ENCODE assay signal across 8 mouse cellular contexts in genomic region chr10:79703541-79703940, GRCm38 (mm10). TPM values are rescaled to one million over a fixed set of nuclear protein-coding genes. Genes with fewer than 3 reads are reported as not detected.
DNase-seq lines count a peak whose midpoint lies in the region; ATAC-seq lines count a peak whose summit lies in the region.

No protein-coding gene starts in this region.

- H3K4me1 ChIP-seq in liver, embryonic 11.5 days (replicated peaks; ENCODE audit: control insufficient read depth, insufficient read depth, low read length), result peaks cover 40% of the 10 kb centered on the region
- H3K4me1 ChIP-seq in forebrain, embryonic 10.5 days, result peaks cover 54% of the 10 kb centered on the region
- H3K4me1 ChIP-seq in intestine, embryonic 16.5 days (ENCODE audit: control insufficient read depth, insufficient read depth, low read length), result peaks cover 46% of the 10 kb centered on the region
- H3K4me1 ChIP-seq in neural tube, embryonic 12.5 days, result peaks cover 27% of the 10 kb centered on the region

- peak overlapping the region; percentile 61; the same call in 1 of the 2 replicates for H3K27ac ChIP-seq in liver, embryonic 11.5 days (ENCODE audit: low read depth, low read length)
- H3K27ac ChIP-seq in forebrain, embryonic 10.5 days, result peak overlapping the region; percentile 98
- no peak overlapping the region for H3K27ac ChIP-seq in intestine, embryonic 16.5 days (ENCODE audit: low read length)
- H3K27ac ChIP-seq in neural tube, embryonic 12.5 days, result no peak overlapping the region

- H3K4me2 ChIP-seq in liver, embryonic 11.5 days, result peak overlapping the region; percentile 82
- peak overlapping the region; percentile 62 for H3K4me2 ChIP-seq in intestine, embryonic 16.5 days (ENCODE audit: low read depth, low read length)
- H3K4me2 ChIP-seq in neural tube, embryonic 12.5 days (replicated peaks), result peak overlapping the region; percentile 95

- 72% methylated on average over 10 of the region's 10 CpGs for WGBS in liver, embryonic 11.5 days
- 77% methylated on average over 10 of the region's 10 CpGs for WGBS in forebrain, embryonic 10.5 days
- 81% methylated on average over 10 of the region's 10 CpGs for WGBS in intestine, embryonic 16.5 days
- WGBS in neural tube, embryonic 12.5 days, result 77% methylated on average over 10 of the region's 10 CpGs

- H3K9me3 ChIP-seq in liver, embryonic 11.5 days (ENCODE audit: control insufficient read depth, low read length), result no peaks in the 10 kb centered on the region
- no peaks in the 10 kb centered on the region for H3K9me3 ChIP-seq in forebrain, embryonic 10.5 days
- H3K9me3 ChIP-seq in intestine, embryonic 16.5 days (ENCODE audit: control insufficient read depth, low read length), result no peaks in the 10 kb centered on the region
- no peaks in the 10 kb centered on the region for H3K9me3 ChIP-seq in neural tube, embryonic 12.5 days

- peaks cover 14% of the 10 kb centered on the region; the same call in 1 of the 2 replicates for H3K36me3 ChIP-seq in liver, embryonic 11.5 days (ENCODE audit: control insufficient read depth, insufficient read depth, low read length)
- H3K36me3 ChIP-seq in forebrain, embryonic 10.5 days (replicated peaks), result peaks cover 27% of the 10 kb centered on the region
- H3K36me3 ChIP-seq in intestine, embryonic 16.5 days (ENCODE audit: control insufficient read depth, insufficient read depth, low read length), result peaks cover 6% of the 10 kb centered on the region; the same call in 1 of the 2 replicates
- H3K36me3 ChIP-seq in neural tube, embryonic 12.5 days, result peaks cover 1% of the 10 kb centered on the region

- DNase-seq in liver, embryonic 11.5 days (ENCODE audit: low spot score), result no peak
- no peak for DNase-seq in liver
- no peak for DNase-seq in forebrain, embryonic 10.5 days (ENCODE audit: extremely low spot score, low spot score)
- no peak for DNase-seq in urinary bladder, postnatal 25 days (ENCODE audit: low spot score)
- no peak for DNase-seq in cerebellum, adult 8-10 months
- no peak for DNase-seq in cerebellum, postnatal 14 days

- no peak for ATAC-seq in liver, embryonic 11.5 days (replicated peaks; ENCODE audit: low FRiP score)
- no peak for ATAC-seq in intestine, embryonic 16.5 days
- ATAC-seq in neural tube, embryonic 12.5 days (ENCODE audit: low FRiP score, low read depth), result no peak; the same call in 1 of the 2 replicates

- H3K27me3 ChIP-seq in liver, embryonic 11.5 days (replicated peaks; ENCODE audit: control insufficient read depth, insufficient read depth, low read length), result no peaks in the 10 kb centered on the region
- H3K27me3 ChIP-seq in forebrain, embryonic 10.5 days (ENCODE audit: poor library complexity, severe bottlenecking), result no peaks in the 10 kb centered on the region
- no peaks in the 10 kb centered on the region for H3K27me3 ChIP-seq in intestine, embryonic 16.5 days (replicated peaks; ENCODE audit: control insufficient read depth, insufficient read depth, low read length)
- H3K27me3 ChIP-seq in neural tube, embryonic 12.5 days (replicated peaks), result no peaks in the 10 kb centered on the region

- peak overlapping the region; percentile 60 for H3K9ac ChIP-seq in liver, embryonic 11.5 days (ENCODE audit: low read depth, low read length)
- H3K9ac ChIP-seq in intestine, embryonic 16.5 days (ENCODE audit: low read depth, low read length), result no peak overlapping the region
- H3K9ac ChIP-seq in neural tube, embryonic 12.5 days, result no peak overlapping the region

- H3K4me3 ChIP-seq in liver, embryonic 11.5 days (ENCODE audit: low read depth, low read length), result peak overlapping the region; percentile 95
- H3K4me3 ChIP-seq in forebrain, embryonic 10.5 days, result peak overlapping the region; percentile 86
- no peak overlapping the region for H3K4me3 ChIP-seq in intestine, embryonic 16.5 days (ENCODE audit: low read length)
- H3K4me3 ChIP-seq in neural tube, embryonic 12.5 days, result peak overlapping the region; percentile 65; the same call in 1 of the 2 replicates

RNA-seq across cellular contexts. Expression of gene Bsg, which starts 0.8 kb away (rescaled TPM):
- polyA plus RNA-seq in liver, embryonic 11.5 days (2014; fragmentation: Nextera tagmentation; extraction: Ambion mirVana), result 992 and 1,001 TPM in 2 replicates
- 598 and 623 TPM in 2 replicates for polyA plus RNA-seq in forebrain, embryonic 10.5 days (2016; fragmentation: Nextera tagmentation; extraction: Ambion mirVana)
- 1,158 and 1,189 TPM in 2 replicates for polyA plus RNA-seq in intestine, embryonic 16.5 days (2015; fragmentation: Nextera tagmentation; extraction: Ambion mirVana)
- 634 and 639 TPM in 2 replicates for polyA plus RNA-seq in neural tube, embryonic 12.5 days (2016; fragmentation: Nextera tagmentation; extraction: Ambion mirVana)

RNA-seq across cellular contexts. Expression of gene Hcn2, which starts 12.9 kb away (rescaled TPM):
- polyA plus RNA-seq in liver, embryonic 11.5 days (2014; fragmentation: Nextera tagmentation; extraction: Ambion mirVana), result not detected in 2 replicates
- polyA plus RNA-seq in forebrain, embryonic 10.5 days (2016; fragmentation: Nextera tagmentation; extraction: Ambion mirVana), result 0.06 TPM in 1 of 2 replicates, not detected in the other
- polyA plus RNA-seq in intestine, embryonic 16.5 days (2015; fragmentation: Nextera tagmentation; extraction: Ambion mirVana), result 0.04 TPM in 1 of 2 replicates, not detected in the other
- 0.61 and 0.79 TPM in 2 replicates for polyA plus RNA-seq in neural tube, embryonic 12.5 days (2016; fragmentation: Nextera tagmentation; extraction: Ambion mirVana)

RNA-seq across cellular contexts. Expression of gene Gzmm, which starts 14.7 kb away (rescaled TPM):
- 0.16 and 0.45 TPM in 2 replicates for polyA plus RNA-seq in liver, embryonic 11.5 days (2014; fragmentation: Nextera tagmentation; extraction: Ambion mirVana)
- polyA plus RNA-seq in forebrain, embryonic 10.5 days (2016; fragmentation: Nextera tagmentation; extraction: Ambion mirVana), result 0.84 and 1.0 TPM in 2 replicates
- 0.21 and 0.56 TPM in 2 replicates for polyA plus RNA-seq in intestine, embryonic 16.5 days (2015; fragmentation: Nextera tagmentation; extraction: Ambion mirVana)
- 0.65 and 1.4 TPM in 2 replicates for polyA plus RNA-seq in neural tube, embryonic 12.5 days (2016; fragmentation: Nextera tagmentation; extraction: Ambion mirVana)

RNA-seq across cellular contexts. Expression of gene Cdc34, which starts 21.5 kb away (rescaled TPM):
- 213 and 236 TPM in 2 replicates for polyA plus RNA-seq in liver, embryonic 11.5 days (2014; fragmentation: Nextera tagmentation; extraction: Ambion mirVana)
- 253 and 264 TPM in 2 replicates for polyA plus RNA-seq in forebrain, embryonic 10.5 days (2016; fragmentation: Nextera tagmentation; extraction: Ambion mirVana)
- polyA plus RNA-seq in intestine, embryonic 16.5 days (2015; fragmentation: Nextera tagmentation; extraction: Ambion mirVana), result 120 and 128 TPM in 2 replicates
- polyA plus RNA-seq in neural tube, embryonic 12.5 days (2016; fragmentation: Nextera tagmentation; extraction: Ambion mirVana), result 136 and 141 TPM in 2 replicates

RNA-seq across cellular contexts. Expression of gene Tpgs1, which starts 34.4 kb away (rescaled TPM):
- polyA plus RNA-seq in liver, embryonic 11.5 days (2014; fragmentation: Nextera tagmentation; extraction: Ambion mirVana), result 48.5 and 50.5 TPM in 2 replicates
- 59.7 and 63.8 TPM in 2 replicates for polyA plus RNA-seq in forebrain, embryonic 10.5 days (2016; fragmentation: Nextera tagmentation; extraction: Ambion mirVana)
- 56.8 and 64.4 TPM in 2 replicates for polyA plus RNA-seq in intestine, embryonic 16.5 days (2015; fragmentation: Nextera tagmentation; extraction: Ambion mirVana)
- polyA plus RNA-seq in neural tube, embryonic 12.5 days (2016; fragmentation: Nextera tagmentation; extraction: Ambion mirVana), result 75.2 and 79.6 TPM in 2 replicates

Comparison
In these comparisons a context has a peak if more than half of its experiments do, and no peak if none do; other contexts are left out.
1. H3K27ac ChIP-seq: peak in liver, embryonic 11.5 days (single experiment) and forebrain, embryonic 10.5 days (single experiment); none in intestine, embryonic 16.5 days (single experiment) and neural tube, embryonic 12.5 days (single experiment).
2. Peak in every context shown above with its lines, with median percentiles within 50 percentile points of each other: H3K4me2 ChIP-seq.